Mouse (Mus musculus) layer of hippocampus, adult 11-12 months (tissue): ENCODE measurements around the gene Tap2.
"Not testable (repeated sequence)": the region's sequence is repeated elsewhere in the genome, so short reads cannot be mapped to it uniquely, and the experiment has no call there.

ENCODE experiments used
- DNase-seq: peaks from one replicate; pipeline ENCODE4 v3.0.0; 2022; ENCODE audit warnings: low spot score

Gene Tap2

GRCm38 (mm10) chr17:34215176-34215575 lies 11.8 kb downstream of the Tap2 start:
- no peak for DNase-seq

- no peak for DNase-seq
Measured at GRCm38 (mm10) chr17:34217216-34217928, 14.0 kb downstream of the Tap2 start.

- no peak for DNase-seq
Measured at GRCm38 (mm10) chr17:34217986-34218385, 14.7 kb downstream of the Tap2 start.

- DNase-seq: peak; percentile 50
Measured at GRCm38 (mm10) chr17:34218675-34219074, 15.3 kb downstream of the Tap2 start.

- DNase-seq: not testable (repeated sequence)
Measured at GRCm38 (mm10) chr17:34219096-34219495, 15.8 kb downstream of the Tap2 start.

GRCm38 (mm10) chr17:34219801-34220200 lies 16.5 kb downstream of the Tap2 start:
- peak; percentile 60 for DNase-seq

- DNase-seq: not testable (repeated sequence)
Measured at GRCm38 (mm10) chr17:34220401-34220800, 17.1 kb downstream of the Tap2 start.

- no peak for DNase-seq
Measured at GRCm38 (mm10) chr17:34224816-34225215, 21.5 kb downstream of the Tap2 start.

GRCm38 (mm10) chr17:34225426-34225825 lies 22.1 kb downstream of the Tap2 start:
- no peak for DNase-seq

- DNase-seq: not testable (repeated sequence)
Measured at GRCm38 (mm10) chr17:34225911-34226310, 22.6 kb downstream of the Tap2 start.

GRCm38 (mm10) chr17:34230971-34231370 lies 27.6 kb downstream of the Tap2 start:
- DNase-seq: not testable (repeated sequence)

- not testable (repeated sequence) for DNase-seq
Measured at GRCm38 (mm10) chr17:34232021-34232420, 28.7 kb downstream of the Tap2 start.

GRCm38 (mm10) chr17:34234926-34235325 lies 31.6 kb downstream of the Tap2 start:
- DNase-seq: peak; percentile 83

GRCm38 (mm10) chr17:34236691-34237090 lies 33.4 kb downstream of the Tap2 start:
- DNase-seq: no peak

GRCm38 (mm10) chr17:34237741-34238140 lies 34.4 kb downstream of the Tap2 start:
- DNase-seq: no peak

GRCm38 (mm10) chr17:34238706-34239105 lies 35.4 kb downstream of the Tap2 start, which contains the start of gene H2-Ob:
TSS of gene H2-Ob (plus strand) at chr17:34238903.
- peak; percentile 70 for DNase-seq

GRCm38 (mm10) chr17:34239601-34240041 lies 36.3 kb downstream of the Tap2 start:
- DNase-seq: no peak

- DNase-seq: no peak
Measured at GRCm38 (mm10) chr17:34240366-34240765, 37.0 kb downstream of the Tap2 start.

- no peak for DNase-seq
Measured at GRCm38 (mm10) chr17:34240916-34241315, 37.6 kb downstream of the Tap2 start.

GRCm38 (mm10) chr17:34244656-34245055 lies 41.3 kb downstream of the Tap2 start:
- no peak for DNase-seq

GRCm38 (mm10) chr17:34247047-34247446 lies 43.7 kb downstream of the Tap2 start:
- no peak for DNase-seq

GRCm38 (mm10) chr17:34248764-34249163 lies 45.4 kb downstream of the Tap2 start:
- DNase-seq: no peak

- DNase-seq: no peak
Measured at GRCm38 (mm10) chr17:34249361-34249760, 46.0 kb downstream of the Tap2 start.

GRCm38 (mm10) chr17:34249878-34250277 lies 46.6 kb downstream of the Tap2 start:
- DNase-seq: peak; percentile 54
